Comparison of ENCODE assay signal across 10 mouse cellular contexts in the genomic region with DNA sequence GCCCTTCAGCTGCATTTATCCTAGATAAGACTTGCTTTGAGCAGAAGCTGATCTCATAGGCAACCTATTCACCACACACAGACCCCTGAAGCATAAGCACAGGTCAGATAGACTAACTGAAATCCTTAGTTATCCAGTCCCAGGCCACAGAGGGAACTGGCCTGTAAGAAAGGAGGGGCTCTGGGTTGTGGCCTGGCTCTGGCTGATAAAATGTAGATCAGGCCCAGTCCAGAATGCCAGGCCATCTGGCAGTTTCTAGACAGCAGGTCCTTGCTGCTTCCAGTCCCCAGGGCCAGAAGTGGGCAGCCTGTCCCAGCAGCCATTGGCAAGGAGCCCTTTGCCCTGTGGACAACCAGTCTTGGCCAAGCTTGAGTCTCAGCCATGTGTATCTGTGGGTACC. TPM values are rescaled to one million over a fixed set of nuclear protein-coding genes. Genes with fewer than 3 reads are reported as not detected.
A peak's percentile ranks its signal among the peaks of the same experiment; 100 is the strongest.
DNase-seq lines count a peak whose midpoint lies in the region; ATAC-seq and TF ChIP-seq lines count a peak whose summit lies in the region.
"Had no signal": no experiment of that assay in that cellular context is flagged by ENCODE, and none has a peak within 500 bp of the region (broad histone marks: within the 10 kb centered on the region; RNA-seq: fewer than 3 reads in every experiment).

No protein-coding gene starts in this region.

- 0 out of 2 replicates have a peak, but pooled peaks have one; percentile 24 for TF ChIP-seq EP300 in heart, adult 2 months (IDR thresholded peaks at IDR 0.05; ENCODE audit: insufficient read depth, low read depth, low read length)

- H3K4me2 ChIP-seq in hindbrain, embryonic 11.5 days (replicated peaks; ENCODE audit: low read depth, low read length) = no peak overlapping the region
- no peak overlapping the region for H3K4me2 ChIP-seq in hindbrain, embryonic 12.5 days (replicated peaks)
- H3K4me2 ChIP-seq in liver, embryonic 13.5 days = peak overlapping the region; percentile 52

- intact Hi-C loops in heart, adult 2 months (cut with DNase I) = no loop called here
- intact Hi-C loops in left cerebral cortex, postnatal 10 days (cut with DNase I) = no loop called here

- no peak overlapping the region for H3K9ac ChIP-seq in hindbrain, embryonic 11.5 days (ENCODE audit: low read depth, low read length)
- no peak overlapping the region for H3K9ac ChIP-seq in hindbrain, embryonic 12.5 days
- 0 out of 2 replicates have a peak overlapping the region, but pooled peaks have one; percentile 18 for H3K9ac ChIP-seq in heart, adult 2 months (ENCODE audit: low read depth, low read length)
- peak overlapping the region; percentile 61 for H3K9ac ChIP-seq in liver, embryonic 13.5 days

- no peak for TF ChIP-seq POLR2A in heart, adult 2 months (IDR thresholded peaks at IDR 0.05; ENCODE audit: insufficient read depth, low read depth, low read length)

- no peak for ATAC-seq in hindbrain, embryonic 11.5 days (ENCODE audit: low FRiP score)
- ATAC-seq in hindbrain, embryonic 12.5 days (ENCODE audit: low FRiP score) = no peak
- ATAC-seq in liver, embryonic 13.5 days (ENCODE audit: low read depth) = peak; percentile 92

- H3K36me3 ChIP-seq in hindbrain, embryonic 11.5 days (ENCODE audit: control insufficient read depth, insufficient read depth, low read length) = no peaks in the 10 kb centered on the region
- no peaks in the 10 kb centered on the region for H3K36me3 ChIP-seq in hindbrain, embryonic 12.5 days
- H3K36me3 ChIP-seq in heart, adult 2 months (ENCODE audit: control insufficient read depth, insufficient read depth, low read length) = no peaks in the 10 kb centered on the region; the same call in 1 of the 2 replicates
- H3K36me3 ChIP-seq in liver, embryonic 13.5 days = no peaks in the 10 kb centered on the region

- DNase-seq in hindbrain, embryonic 11.5 days (ENCODE audit: low spot score) = no peak
- peak; percentile 89 for DNase-seq in cerebellum, adult 11 months
- peak; percentile 47 to 75 for DNase-seq in heart, adult 2 months
- peak; percentile 81 for DNase-seq in liver, embryonic 13.5 days
- DNase-seq in left cerebral cortex, postnatal 10 days (ENCODE audit: extremely low spot score in 1 of 2, low spot score in 2 of 2) = no peak
- no peak for DNase-seq in testis, postnatal 14 days (ENCODE audit: low spot score)
- DNase-seq in layer of hippocampus, adult 9-10 months (ENCODE audit: low spot score) = no peak
- DNase-seq: right cerebral cortex, postnatal 25 days had no signal

- 0 out of 2 replicates have a peak overlapping the region, but pooled peaks have one; percentile 3 for H3K27ac ChIP-seq in hindbrain, embryonic 11.5 days (ENCODE audit: low read depth, low read length)
- no peak overlapping the region for H3K27ac ChIP-seq in hindbrain, embryonic 12.5 days
- H3K27ac ChIP-seq in heart, adult 2 months = peak overlapping the region; percentile 58
- H3K27ac ChIP-seq in liver, embryonic 13.5 days = peak overlapping the region; percentile 90
- H3K27ac ChIP-seq: macrophage had no signal

- H3K4me1 ChIP-seq in hindbrain, embryonic 11.5 days (replicated peaks; ENCODE audit: control insufficient read depth, insufficient read depth, low read length) = no peaks in the 10 kb centered on the region
- H3K4me1 ChIP-seq in hindbrain, embryonic 12.5 days = peaks cover 16% of the 10 kb centered on the region
- peaks cover 1% of the 10 kb centered on the region; the same call in 1 of the 2 replicates for H3K4me1 ChIP-seq in heart, adult 2 months (ENCODE audit: control insufficient read depth, insufficient read depth, low read length)
- peaks cover 79% of the 10 kb centered on the region for H3K4me1 ChIP-seq in liver, embryonic 13.5 days (replicated peaks)

- TF ChIP-seq CTCF in heart, adult 2 months (IDR thresholded peaks at IDR 0.05) = no peak

- H3K79me2 ChIP-seq in heart, adult 2 months (replicated peaks; ENCODE audit: control insufficient read depth, insufficient read depth, low read length) = no peaks in the 10 kb centered on the region

- H3K9me3 ChIP-seq in hindbrain, embryonic 11.5 days (ENCODE audit: control insufficient read depth, low read length) = no peaks in the 10 kb centered on the region
- 0 out of 2 replicates have a peak, but pooled peaks cover 5% of the 10 kb centered on the region for H3K9me3 ChIP-seq in hindbrain, embryonic 12.5 days (replicated peaks)
- H3K9me3 ChIP-seq in liver, embryonic 13.5 days (replicated peaks) = peaks cover 7% of the 10 kb centered on the region; the same call in 1 of the 2 replicates

- no peaks in the 10 kb centered on the region for H3K27me3 ChIP-seq in hindbrain, embryonic 11.5 days (ENCODE audit: control insufficient read depth, insufficient read depth, low read length)
- H3K27me3 ChIP-seq in hindbrain, embryonic 12.5 days = no peaks in the 10 kb centered on the region
- no peaks in the 10 kb centered on the region for H3K27me3 ChIP-seq in heart, adult 2 months (ENCODE audit: control insufficient read depth, insufficient read depth, low read length)
- H3K27me3 ChIP-seq in liver, embryonic 13.5 days = no peaks in the 10 kb centered on the region

- no peak overlapping the region for H3K4me3 ChIP-seq in hindbrain, embryonic 11.5 days (ENCODE audit: low read depth, low read length)
- no peak overlapping the region for H3K4me3 ChIP-seq in hindbrain, embryonic 12.5 days
- no peak overlapping the region for H3K4me3 ChIP-seq in heart, adult 2 months
- no peak overlapping the region for H3K4me3 ChIP-seq in liver, embryonic 13.5 days (replicated peaks)

RNA-seq across cellular contexts. Expression of gene Igsf3, which starts 22.4 kb away (rescaled TPM):
- polyA plus RNA-seq in hindbrain, embryonic 11.5 days (2014; fragmentation: Nextera tagmentation; extraction: Ambion mirVana) = 23.8 and 27.6 TPM in 2 replicates
- polyA plus RNA-seq in hindbrain, embryonic 12.5 days (2016; fragmentation: Nextera tagmentation; extraction: Ambion mirVana) = 61.9 and 66.4 TPM in 2 replicates
- total RNA-seq in heart, adult 2 months (2021) = 10 to 100 TPM; 11.4 to 11.8 TPM
- polyA plus RNA-seq in heart, adult 2 months (2012; rRNA removed) = 3.9 and 6.8 TPM in 2 replicates
- 6.4 and 7.5 TPM in 2 replicates for polyA plus RNA-seq in liver, embryonic 13.5 days (2015; fragmentation: Nextera tagmentation; extraction: Ambion mirVana)
- 10 to 100 TPM; 44.7 to 46.6 TPM for total RNA-seq in left cerebral cortex, postnatal 10 days (2021)

Comparison
In these comparisons a context has a peak if more than half of its experiments do, and no peak if none do; other contexts are left out.
1. DNase-seq: peak in cerebellum, adult 11 months (single experiment), heart, adult 2 months (2 of 2) and liver, embryonic 13.5 days (single experiment); none in hindbrain, embryonic 11.5 days (single experiment), left cerebral cortex, postnatal 10 days (0 of 2), testis, postnatal 14 days (single experiment) and layer of hippocampus, adult 9-10 months (single experiment).
2. H3K9ac ChIP-seq: peak in heart, adult 2 months (single experiment) and liver, embryonic 13.5 days (single experiment); none in hindbrain, embryonic 11.5 days (single experiment) and hindbrain, embryonic 12.5 days (single experiment).